Mouse (Mus musculus) T-cell, adult 2 months (primary cell): ENCODE measurements around the gene Olfr378.

Experiments
- DNase-seq: peaks from one replicate; pipeline ENCODE4 v3.0.0; 2022; ENCODE audit warnings: low spot score

The Olfr378 gene

GRCm38 (mm10) chr11:73428377-73428776 is at the start of gene Olfr378:
Gene Olfr378 (minus strand): TSS chr11:73428477.
- DNase-seq, result no peak

GRCm38 (mm10) chr11:73457408-73457807 is 29.1 kb upstream of the Olfr378 start, which contains the start of gene Olfr380:
Gene Olfr380 (minus strand): TSS chr11:73457508.
- DNase-seq, result no peak

GRCm38 (mm10) chr11:73399514-73399913 is 28.8 kb downstream of the Olfr378 start, which contains the start of gene Olfr1:
Gene Olfr1 (minus strand): TSS chr11:73399614.
- DNase-seq, result no peak

- no peak for DNase-seq
These were observed 32.9 kb downstream of the Olfr378 start for GRCm38 (mm10) chr11:73395374-73395773.
